Mouse (Mus musculus): Measurements from ENCODE around the gene Lmbr1. TPM values are rescaled to one million over a fixed set of nuclear protein-coding genes. Genes with fewer than 3 reads are reported as not detected.
A peak's percentile ranks its signal among the peaks of the same experiment; 100 is the strongest.

The Lmbr1 gene
- polyA plus RNA-seq, 1 experiment from 2014 or later = 17.0 TPM

DNA sequence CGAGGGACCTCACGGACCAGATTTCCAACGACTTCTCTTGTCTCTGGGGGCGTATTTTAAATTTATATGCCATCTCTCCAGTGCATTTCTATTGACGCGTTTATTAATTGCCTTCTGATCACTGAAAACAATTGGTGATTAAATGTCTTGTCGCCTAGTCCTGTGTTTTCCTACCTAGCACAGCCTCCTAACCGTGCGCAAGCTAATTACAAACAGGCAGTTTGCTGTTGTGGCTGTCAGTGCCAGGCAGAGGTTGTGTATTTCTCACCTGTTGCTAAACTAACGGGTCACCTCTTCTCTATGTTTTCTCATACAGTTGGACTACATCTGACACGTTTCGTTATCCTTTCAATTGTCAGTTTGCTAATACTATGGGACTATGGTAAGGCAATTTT is 181.9 kb downstream of the Lmbr1 start:
- Histone ChIP-seq H3K4me3 (ENCODE audit: low read depth, low read length) (peak overlapping the region; percentile 55), H3K9ac (ENCODE audit: low read depth, low read length) (peak overlapping the region; percentile 61), H3K36me3 (ENCODE audit: control insufficient read depth, insufficient read depth, low read length) (no peaks in the 10 kb centered on the region), H3K27me3 (ENCODE audit: control insufficient read depth, insufficient read depth, low read length) (no peaks in the 10 kb centered on the region), H3K27ac (ENCODE audit: low read depth, low read length) (0 out of 2 replicates have a peak overlapping the region, but pooled peaks have one; percentile 30), H3K4me2 (replicated peaks; ENCODE audit: low read depth, low read length) (peak overlapping the region; percentile 55), H3K9me3 (ENCODE audit: control insufficient read depth, low read length) (no peaks in the 10 kb centered on the region), H3K4me1 (replicated peaks; ENCODE audit: control insufficient read depth, insufficient read depth, low read length) (no peaks in the 10 kb centered on the region)
- no peak for DNase-seq (ENCODE audit: low spot score)
- peak; percentile 38 for ATAC-seq (ENCODE audit: low FRiP score)
- WGBS = 11% methylated on average over 12 of the region's 12 CpGs

- Histone ChIP-seq H3K9ac (ENCODE audit: low read depth, low read length) (peak within 1 kb of the TSS; percentile 78), H3K9me3 (ENCODE audit: control insufficient read depth, low read length) (no peaks in the 10 kb centered on the region), H3K4me3 (ENCODE audit: low read depth, low read length) (peak within 1 kb of the TSS; percentile 55), H3K4me1 (replicated peaks; ENCODE audit: control insufficient read depth, insufficient read depth, low read length) (no peaks in the 10 kb centered on the region), H3K36me3 (ENCODE audit: control insufficient read depth, insufficient read depth, low read length) (no peaks in the 10 kb centered on the region), H3K4me2 (replicated peaks; ENCODE audit: low read depth, low read length) (peak within 1 kb of the TSS; percentile 57), H3K27me3 (ENCODE audit: control insufficient read depth, insufficient read depth, low read length) (no peaks in the 10 kb centered on the region), H3K27ac (ENCODE audit: low read depth, low read length) (peak within 1 kb of the TSS; percentile 79)
- ATAC-seq (ENCODE audit: low FRiP score) = peak; percentile 98
- DNase-seq (ENCODE audit: low spot score) = peak; percentile 95
- under 1% methylated on average over 61 of the region's 70 CpGs for WGBS
Measured at GRCm38 (mm10) chr5:29195570-29196263, 182.5 kb downstream of the Lmbr1 start, which contains the start of gene Rnf32. TSS of gene Rnf32 (plus strand) at chr5:29195992.

DNA sequence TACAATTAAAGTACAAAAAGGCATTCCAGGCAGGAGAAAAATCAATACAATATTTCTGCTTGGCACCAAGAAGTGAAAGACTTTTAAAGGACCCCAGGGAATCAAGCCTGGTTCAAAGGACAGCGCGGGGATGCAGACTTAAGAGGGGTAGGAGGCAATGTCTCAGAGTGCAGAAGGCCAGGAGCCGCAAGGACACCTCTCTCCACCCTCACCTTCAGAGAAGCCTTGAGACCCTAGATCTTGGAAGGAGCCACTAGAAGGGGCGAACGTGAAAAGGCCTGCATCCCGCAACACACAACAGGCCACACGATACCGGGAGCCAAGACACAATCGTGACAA is 183.0 kb downstream of the Lmbr1 start:
- Histone ChIP-seq H3K4me3 (ENCODE audit: low read depth, low read length) (peak overlapping the region; percentile 55), H3K9ac (ENCODE audit: low read depth, low read length) (peak overlapping the region; percentile 78), H3K9me3 (ENCODE audit: control insufficient read depth, low read length) (no peaks in the 10 kb centered on the region), H3K4me2 (replicated peaks; ENCODE audit: low read depth, low read length) (peak overlapping the region; percentile 57), H3K27ac (ENCODE audit: low read depth, low read length) (peak overlapping the region; percentile 79), H3K36me3 (ENCODE audit: control insufficient read depth, insufficient read depth, low read length) (no peaks in the 10 kb centered on the region), H3K4me1 (replicated peaks; ENCODE audit: control insufficient read depth, insufficient read depth, low read length) (no peaks in the 10 kb centered on the region), H3K27me3 (ENCODE audit: control insufficient read depth, insufficient read depth, low read length) (no peaks in the 10 kb centered on the region)
- under 1% methylated on average over 9 of the region's 9 CpGs for WGBS
- DNase-seq (ENCODE audit: low spot score) (no peak), ATAC-seq (ENCODE audit: low FRiP score) (no peak)

GRCm38 (mm10) chr5:29186798-29187197 is 191.4 kb downstream of the Lmbr1 start:
- no peak overlapping the region for H3K27ac ChIP-seq (ENCODE audit: low read depth, low read length)

More at GRCm38 (mm10) chr5:29186798-29187197, 191.4 kb downstream of the Lmbr1 start:
- no peaks in the 10 kb centered on the region for H3K4me1 ChIP-seq (replicated peaks; ENCODE audit: control insufficient read depth, insufficient read depth, low read length)
- no peak overlapping the region for H3K9ac ChIP-seq (ENCODE audit: low read depth, low read length)
- no peak overlapping the region for H3K4me3 ChIP-seq (ENCODE audit: low read depth, low read length)
- no peaks in the 10 kb centered on the region for H3K27me3 ChIP-seq (ENCODE audit: control insufficient read depth, insufficient read depth, low read length)
- H3K4me2 ChIP-seq (replicated peaks; ENCODE audit: low read depth, low read length) = no peak overlapping the region
- ATAC-seq (ENCODE audit: low FRiP score) (no peak), DNase-seq (ENCODE audit: low spot score) (no peak)
- WGBS = 89% methylated on average over 5 of the region's 5 CpGs
- H3K9me3 ChIP-seq (ENCODE audit: control insufficient read depth, low read length) = no peaks in the 10 kb centered on the region
- no peaks in the 10 kb centered on the region for H3K36me3 ChIP-seq (ENCODE audit: control insufficient read depth, insufficient read depth, low read length)

Other genes starting within 250 kb of the Lmbr1 start
- 9.7 and 10.2 TPM in 2 replicates for gene Rnf32, start 182.4 kb downstream of the Lmbr1 start, polyA plus RNA-seq (2014; fragmentation: Nextera tagmentation; extraction: Ambion mirVana)
- 18.4 and 22.4 TPM in 2 replicates for gene Nom1, start 56.3 kb upstream of the Lmbr1 start, polyA plus RNA-seq (2014; fragmentation: Nextera tagmentation; extraction: Ambion mirVana)
- gene Mnx1, start 100.1 kb upstream of the Lmbr1 start, polyA plus RNA-seq (2014; fragmentation: Nextera tagmentation; extraction: Ambion mirVana) = 0.32 and 0.74 TPM in 2 replicates
- gene Ube3c, start 190.9 kb upstream of the Lmbr1 start, polyA plus RNA-seq (2014; fragmentation: Nextera tagmentation; extraction: Ambion mirVana) = 31.0 and 36.4 TPM in 2 replicates